Mouse (Mus musculus) C2C12 (cell line): ENCODE measurements around the gene Sfr1. TPM values are rescaled to one million over a fixed set of nuclear protein-coding genes. Genes with fewer than 3 reads are reported as not detected.

Source experiments
- H3K27me3 ChIP-seq: one replicate; pipeline ENCODE4 v1.6.1; 2011; ENCODE audit not compliant: control insufficient read depth, insufficient read depth, insufficient read length
- H3K36me3 ChIP-seq: one replicate; pipeline ENCODE4 v1.6.1; 2011; ENCODE audit not compliant: control insufficient read depth, insufficient read depth
- H3K4me3 ChIP-seq: one replicate; pipeline ENCODE4 v1.5.1; 2011; ENCODE audit warnings: mild to moderate bottlenecking, control low read depth; ENCODE audit not compliant: poor library complexity, insufficient read depth, severe bottlenecking
- H3K79me2 ChIP-seq: one replicate; pipeline ENCODE4 v1.6.1; 2011; ENCODE audit not compliant: control insufficient read depth, insufficient read depth
- H3K79me3 ChIP-seq: one replicate; pipeline ENCODE4 v1.6.1; 2011; ENCODE audit warnings: low read depth, control low read depth
- H3ac ChIP-seq: one replicate; pipeline ENCODE3; 2011; ENCODE audit warnings: low read depth; ENCODE audit not compliant: control insufficient read depth, insufficient read length
- CEBPB ChIP-seq: IDR thresholded peaks from one replicate; pipeline ENCODE4 v1.6.1; 2011; ENCODE audit warnings: low read depth, mild to moderate bottlenecking, control low read depth, moderate library complexity
- CTCF ChIP-seq: IDR thresholded peaks from one replicate; pipeline ENCODE4 v1.5.1; 2011; ENCODE audit not compliant: control insufficient read depth, insufficient read depth, insufficient read length
- FOSL1 ChIP-seq: IDR thresholded peaks from one replicate; pipeline ENCODE4 v1.8.0; 2011; ENCODE audit warnings: mild to moderate bottlenecking, low read length; ENCODE audit not compliant: poor library complexity, insufficient read depth, severe bottlenecking
- MAX ChIP-seq: IDR thresholded peaks from one replicate; pipeline ENCODE4 v1.6.1; 2011; ENCODE audit warnings: mild to moderate bottlenecking, control low read depth
- MYOD1 ChIP-seq: IDR thresholded peaks from one replicate; pipeline ENCODE4 v1.6.1; 2011; ENCODE audit warnings: low read depth; ENCODE audit not compliant: control insufficient read depth, insufficient read length
- MYOG ChIP-seq: IDR thresholded peaks from one replicate; pipeline ENCODE4 v1.6.1; 2011; ENCODE audit not compliant: control insufficient read depth, insufficient read length; ENCODE audit errors: extremely low read depth
- USF1 ChIP-seq: IDR thresholded peaks from one replicate; pipeline ENCODE4 v1.6.1; 2011; ENCODE audit warnings: low read depth, mild to moderate bottlenecking, control low read depth, moderate library complexity
- polyA plus RNA-seq: library from polyadenylated mRNA; unstranded; fragments of >200 nt; fragmentation: generic; extraction: Trizol; gene quantifications from one replicate; pipeline ENCODE4 v1.2.1, GENCODE M21; 2012; ENCODE audit warnings: missing spikeins

The Sfr1 gene
- polyA plus RNA-seq, 1 experiment = 74.9 TPM

GRCm38 (mm10) chr19:47698266-47698665 lies 33.2 kb upstream of the Sfr1 start:
- TF ChIP-seq MYOG (no peak), USF1 (no peak), CTCF (no peak), MAX (no peak), MYOD1 (peak; percentile 80), FOSL1 (no peak), CEBPB (no peak)
- H3ac ChIP-seq = no peak overlapping the region

GRCm38 (mm10) chr19:47699743-47700142 lies 31.7 kb upstream of the Sfr1 start:
- no peak overlapping the region for H3K4me3 ChIP-seq
- H3K79me3 ChIP-seq = no peaks in the 10 kb centered on the region
- TF ChIP-seq MYOD1 = peak; percentile 42
- TF ChIP-seq CEBPB = peak; percentile 84
- no peak for TF ChIP-seq CTCF
- TF ChIP-seq USF1 = peak; percentile 2
- peak; percentile 83 for TF ChIP-seq FOSL1
- TF ChIP-seq MYOG = no peak
- TF ChIP-seq MAX = peak; percentile 73
- H3ac ChIP-seq = no peak overlapping the region
- no peaks in the 10 kb centered on the region for H3K36me3 ChIP-seq
- no peaks in the 10 kb centered on the region for H3K27me3 ChIP-seq
- H3K79me2 ChIP-seq = no peaks in the 10 kb centered on the region

More at GRCm38 (mm10) chr19:47698266-47698665, 33.2 kb upstream of the Sfr1 start:
- Histone ChIP-seq H3K79me2 (no peaks in the 10 kb centered on the region), H3K36me3 (no peaks in the 10 kb centered on the region), H3K4me3 (no peak overlapping the region), H3K27me3 (no peaks in the 10 kb centered on the region), H3K79me3 (no peaks in the 10 kb centered on the region)

- TF ChIP-seq CTCF (no peak), MAX (no peak), MYOG (no peak), FOSL1 (no peak)
- Histone ChIP-seq H3K36me3 (no peaks in the 10 kb centered on the region), H3K79me3 (no peaks in the 10 kb centered on the region), H3K4me3 (no peak overlapping the region), H3ac (no peak overlapping the region), H3K27me3 (no peaks in the 10 kb centered on the region), H3K79me2 (no peaks in the 10 kb centered on the region)
Measured at GRCm38 (mm10) chr19:47700509-47700908, 31.0 kb upstream of the Sfr1 start.

GRCm38 (mm10) chr19:47705080-47705771 lies 26.3 kb upstream of the Sfr1 start:
- H3K79me2 ChIP-seq = no peaks in the 10 kb centered on the region
- no peaks in the 10 kb centered on the region for H3K27me3 ChIP-seq
- H3K4me3 ChIP-seq = no peak overlapping the region
- no peaks in the 10 kb centered on the region for H3K79me3 ChIP-seq
- TF ChIP-seq MYOG = no peak
- no peak for TF ChIP-seq CEBPB
- no peak for TF ChIP-seq MYOD1
- no peak for TF ChIP-seq USF1
- TF ChIP-seq MAX = no peak
- TF ChIP-seq CTCF = no peak
- TF ChIP-seq FOSL1 = no peak
- no peak overlapping the region for H3ac ChIP-seq
- no peaks in the 10 kb centered on the region for H3K36me3 ChIP-seq

GRCm38 (mm10) chr19:47705772-47706309 lies 25.6 kb upstream of the Sfr1 start:
- Histone ChIP-seq H3ac (no peak overlapping the region), H3K79me2 (no peaks in the 10 kb centered on the region), H3K36me3 (no peaks in the 10 kb centered on the region), H3K4me3 (no peak overlapping the region), H3K79me3 (no peaks in the 10 kb centered on the region), H3K27me3 (no peaks in the 10 kb centered on the region)
- TF ChIP-seq MYOD1 = no peak
- no peak for TF ChIP-seq FOSL1
- no peak for TF ChIP-seq MYOG
- TF ChIP-seq MAX = no peak
- no peak for TF ChIP-seq USF1
- TF ChIP-seq CTCF = no peak
- TF ChIP-seq CEBPB = no peak

- Histone ChIP-seq H3K4me3 (no peak overlapping the region), H3K27me3 (no peaks in the 10 kb centered on the region), H3K79me3 (no peaks in the 10 kb centered on the region), H3K36me3 (no peaks in the 10 kb centered on the region), H3ac (no peak overlapping the region), H3K79me2 (no peaks in the 10 kb centered on the region)
- TF ChIP-seq MYOG (no peak), MAX (no peak), CTCF (no peak), CEBPB (no peak), FOSL1 (no peak), MYOD1 (no peak)
Measured at GRCm38 (mm10) chr19:47710376-47710775, 21.1 kb upstream of the Sfr1 start.
